Mouse (Mus musculus) olfactory bulb, adult 2 months (tissue): ENCODE results near the gene Rad51b.

ENCODE experiments used
- CTCF ChIP-seq: fragments of 200-500 bp; IDR thresholded peaks from 2 replicates; pipeline ENCODE4 v1.5.1; 2012; ENCODE audit warnings: low read depth, mild to moderate bottlenecking, low read length, moderate library complexity; ENCODE audit not compliant: insufficient read depth
- POLR2A ChIP-seq: fragments of 200-500 bp; IDR thresholded peaks from 2 replicates; pipeline ENCODE4 v1.6.1; 2012; ENCODE audit warnings: mild to moderate bottlenecking, low read depth, low read length, moderate library complexity; ENCODE audit not compliant: insufficient read depth

DNA sequence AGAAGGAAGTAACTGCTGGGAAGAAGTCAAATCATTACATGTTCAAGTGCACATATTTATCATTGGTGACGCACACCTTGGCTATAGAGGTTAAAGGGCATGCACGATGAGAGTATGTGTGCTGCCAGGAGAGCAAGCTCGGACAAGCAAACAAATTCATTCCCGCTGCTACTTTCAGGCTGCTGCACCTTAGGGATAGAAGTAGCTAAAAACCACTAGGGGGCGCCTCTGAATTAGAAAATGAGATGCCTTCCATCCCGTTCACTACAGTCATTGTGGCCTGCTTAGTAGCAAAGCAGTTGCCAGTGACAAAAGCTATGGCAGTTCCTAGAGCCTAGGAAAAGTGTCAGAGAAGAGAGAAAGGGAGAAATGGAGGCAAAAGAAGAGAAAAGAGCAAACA, 50.6 kb downstream of the Rad51b start:
- TF ChIP-seq POLR2A (no peak), CTCF (no peak)
